Mouse (Mus musculus) small intestine, adult 2 months (tissue): ENCODE data around the gene Lrba. TPM values are rescaled to one million over a fixed set of nuclear protein-coding genes. Genes with fewer than 3 reads are reported as not detected.

Experiments
- H3K27ac ChIP-seq: fragments of 200-500 bp; 2 replicates; pipeline ENCODE4 v1.5.1; 2012; ENCODE audit warnings: low read depth, low read length, control low read depth, inconsistent platforms; ENCODE audit not compliant: insufficient read depth
- H3K27me3 ChIP-seq: fragments of 200-500 bp; 2 replicates; pipeline ENCODE4 v1.6.1; 2012; ENCODE audit warnings: mild to moderate bottlenecking, moderate library complexity, low read length, inconsistent platforms; ENCODE audit not compliant: control insufficient read depth, insufficient read depth
- H3K36me3 ChIP-seq: fragments of 200-500 bp; 2 replicates; pipeline ENCODE4 v1.6.1; 2012; ENCODE audit warnings: mild to moderate bottlenecking, low read length, control low read depth, inconsistent platforms; ENCODE audit not compliant: control insufficient read depth, insufficient read depth
- H3K4me1 ChIP-seq: fragments of 200-500 bp; 2 replicates; pipeline ENCODE4 v1.6.1; 2012; ENCODE audit warnings: low read length, inconsistent platforms, mixed read lengths; ENCODE audit not compliant: control insufficient read depth, insufficient read depth, insufficient read length
- H3K4me3 ChIP-seq: fragments of 200-500 bp; 2 replicates; pipeline ENCODE4 v1.5.1; 2012; ENCODE audit warnings: low read depth, mild to moderate bottlenecking, control low read depth, inconsistent platforms, low read length, moderate library complexity
- CTCF ChIP-seq: fragments of 200-500 bp; IDR thresholded peaks from 2 replicates; pipeline ENCODE4 v1.5.1; 2012; ENCODE audit warnings: low read depth, mild to moderate bottlenecking, control low read depth, inconsistent platforms, low read length, moderate library complexity, mixed read lengths; ENCODE audit not compliant: insufficient replicate concordance, insufficient read length; ENCODE audit errors: extremely low read depth
- POLR2A ChIP-seq: fragments of 200-500 bp; IDR thresholded peaks from 2 replicates; pipeline ENCODE4 v1.6.1; 2012; ENCODE audit warnings: low read depth, mild to moderate bottlenecking, control low read depth, inconsistent platforms, low read length, moderate library complexity
- WGBS: fragments of 180-500 bp; shearing (Covaris S2); methylation state at CpG from one replicate; pipeline ENCODE4 v1.1.7; 2018; 5-methylcytosine and 5-hydroxymethylcytosine counted together
- polyA plus RNA-seq: library from polyadenylated mRNA; depleted of rRNA; stranded (reverse); fragments of >200 nt; gene quantifications from 2 replicates; pipeline ENCODE4 v1.2.3, GENCODE M21; 2012

Lrba gene
- polyA plus RNA-seq, 1 experiment = 41.1 TPM

GRCm38 (mm10) chr3:86546471-86547250, 322.2 kb downstream of the Lrba start:
- 62% methylated on average over 45 of the region's 45 CpGs for WGBS
- Histone ChIP-seq H3K4me1 (no peaks in the 10 kb centered on the region), H3K36me3 (peaks cover 3% of the 10 kb centered on the region; the same call in 1 of the 2 replicates), H3K27me3 (no peaks in the 10 kb centered on the region), H3K4me3 (peak overlapping the region; percentile 68), H3K27ac (peak overlapping the region; percentile 50)
- no peak for TF ChIP-seq CTCF
- TF ChIP-seq POLR2A = no peak

DNA sequence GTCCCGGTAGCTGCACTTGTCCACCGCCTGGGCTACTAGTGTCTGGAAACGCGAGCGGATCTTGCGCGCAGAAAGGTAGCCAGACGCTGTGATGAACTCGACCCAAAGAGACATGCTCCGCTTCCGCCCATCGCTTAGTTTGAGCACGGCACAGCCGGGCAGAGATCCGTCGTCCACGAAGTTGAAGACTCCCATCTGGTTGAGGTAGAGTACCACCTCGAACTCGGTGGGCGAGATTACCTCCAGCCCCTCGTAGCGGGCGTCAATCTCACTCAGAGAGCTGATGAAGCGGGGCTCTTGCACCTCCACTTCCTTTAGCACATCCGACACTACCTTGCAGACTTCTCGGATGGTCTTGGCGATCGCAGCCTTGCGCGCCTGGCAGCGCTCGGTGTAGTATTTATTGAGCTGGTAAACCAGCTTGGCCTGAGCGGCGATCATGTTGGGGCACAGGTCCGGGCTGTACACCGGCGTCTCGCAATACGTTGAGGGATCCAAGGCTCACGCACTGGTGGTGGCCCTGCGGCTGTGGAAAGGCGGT, 322.8 kb downstream of the Lrba start:
- Histone ChIP-seq H3K27me3 (no peaks in the 10 kb centered on the region), H3K36me3 (peaks cover 3% of the 10 kb centered on the region; the same call in 1 of the 2 replicates), H3K27ac (peak overlapping the region; percentile 50), H3K4me3 (peak overlapping the region; percentile 68), H3K4me1 (no peaks in the 10 kb centered on the region)
- no peak for TF ChIP-seq POLR2A
- no peak for TF ChIP-seq CTCF
- WGBS = 68% methylated on average over 42 of the region's 42 CpGs

DNA sequence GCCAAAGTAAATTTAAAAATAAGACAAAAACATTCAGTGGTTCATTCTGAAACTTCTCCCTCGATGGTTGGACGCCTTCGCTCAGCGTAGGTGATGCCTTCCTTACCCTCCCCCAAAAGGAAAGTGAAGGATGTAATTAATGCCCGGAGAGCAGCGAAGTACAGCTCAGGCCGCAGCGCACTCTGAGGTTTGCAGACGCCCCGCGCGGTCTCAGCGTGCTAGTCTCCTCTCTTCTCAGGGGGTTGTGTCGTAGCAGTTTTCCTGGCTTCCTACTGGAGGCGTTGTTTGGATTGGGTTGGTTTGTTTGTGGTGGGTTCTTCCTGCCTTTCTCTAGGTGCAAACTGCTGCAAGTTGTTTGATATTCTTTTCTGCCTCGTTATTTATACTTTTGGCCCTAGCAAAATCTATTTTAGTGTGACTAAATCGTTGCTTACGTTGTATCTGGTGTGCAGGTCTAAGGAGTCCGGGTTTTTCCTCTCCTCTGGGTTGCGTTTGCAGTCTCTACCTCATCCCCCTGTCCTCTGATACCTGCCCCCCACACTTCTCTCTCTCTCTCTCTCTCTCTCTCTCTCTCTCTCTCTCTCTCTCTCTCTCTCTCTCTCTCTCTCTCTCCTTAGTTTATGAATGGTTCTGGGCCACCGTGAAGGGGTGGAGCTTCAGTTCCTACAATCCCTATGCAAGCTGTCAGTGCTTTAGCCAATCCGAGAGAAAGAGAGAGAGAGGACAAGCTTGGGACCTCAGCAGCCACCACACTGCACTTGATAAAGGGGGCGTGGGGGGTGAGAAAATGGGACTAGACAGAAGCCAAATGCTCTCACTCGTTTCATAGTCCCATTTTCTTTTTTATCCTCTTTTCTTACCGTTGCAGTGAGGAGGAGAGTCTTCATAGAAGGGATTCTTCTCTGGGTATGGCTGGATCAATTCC, 323.9 kb downstream of the Lrba start, which contains the start of gene Mab21l2:
Mab21l2 (minus strand) TSS at position 539 of the 925 bp plus-strand sequence.
- 67% methylated on average over 25 of the region's 25 CpGs for WGBS
- TF ChIP-seq CTCF = no peak
- TF ChIP-seq POLR2A = peak; percentile 28; the same call in 1 of the 2 replicates
- Histone ChIP-seq H3K27ac (peak within 1 kb of the TSS; percentile 75), H3K4me1 (no peaks in the 10 kb centered on the region), H3K4me3 (peak within 1 kb of the TSS; percentile 68), H3K27me3 (no peaks in the 10 kb centered on the region), H3K36me3 (peaks cover 3% of the 10 kb centered on the region; the same call in 1 of the 2 replicates)

DNA sequence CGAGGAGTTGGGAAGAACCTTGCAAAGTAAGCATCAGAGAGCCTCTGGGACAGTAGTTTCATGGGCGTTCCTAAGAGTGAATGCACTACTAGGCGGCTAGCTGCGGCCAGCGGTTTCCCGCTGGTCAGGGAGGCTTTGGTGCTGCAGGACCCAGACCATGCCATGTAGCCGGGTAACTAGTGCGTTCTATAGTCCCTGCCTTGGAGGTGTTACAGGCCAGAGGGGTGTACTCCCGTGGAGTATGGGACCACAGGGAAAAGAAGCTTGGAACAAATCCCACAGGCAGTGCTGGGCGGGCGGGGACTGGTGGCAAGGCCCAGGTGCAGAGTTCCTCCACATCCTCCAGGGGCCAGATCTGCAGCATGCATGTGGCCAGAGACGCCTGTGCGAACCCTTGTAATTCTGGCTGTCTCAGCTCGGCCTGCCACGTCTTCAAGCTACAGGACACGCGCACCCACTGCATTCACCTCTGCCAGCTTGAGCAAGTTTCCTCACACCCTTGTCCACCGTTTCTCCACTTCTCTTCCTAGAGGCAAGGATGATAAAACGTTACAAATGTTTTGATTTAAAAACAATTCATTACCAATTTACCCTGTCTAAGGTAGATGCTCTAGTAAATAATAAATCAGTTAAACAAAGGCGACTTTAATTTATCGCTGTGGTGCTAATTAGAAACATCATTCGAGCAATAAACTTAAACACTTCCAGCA, 326.0 kb downstream of the Lrba start:
- Histone ChIP-seq H3K4me1 (no peaks in the 10 kb centered on the region), H3K4me3 (peak overlapping the region; percentile 53), H3K27me3 (no peaks in the 10 kb centered on the region), H3K36me3 (peaks cover 3% of the 10 kb centered on the region; the same call in 1 of the 2 replicates), H3K27ac (peak overlapping the region; percentile 91)
- 70% methylated on average over 22 of the region's 22 CpGs for WGBS
- no peak for TF ChIP-seq POLR2A
- TF ChIP-seq CTCF = no peak

DNA sequence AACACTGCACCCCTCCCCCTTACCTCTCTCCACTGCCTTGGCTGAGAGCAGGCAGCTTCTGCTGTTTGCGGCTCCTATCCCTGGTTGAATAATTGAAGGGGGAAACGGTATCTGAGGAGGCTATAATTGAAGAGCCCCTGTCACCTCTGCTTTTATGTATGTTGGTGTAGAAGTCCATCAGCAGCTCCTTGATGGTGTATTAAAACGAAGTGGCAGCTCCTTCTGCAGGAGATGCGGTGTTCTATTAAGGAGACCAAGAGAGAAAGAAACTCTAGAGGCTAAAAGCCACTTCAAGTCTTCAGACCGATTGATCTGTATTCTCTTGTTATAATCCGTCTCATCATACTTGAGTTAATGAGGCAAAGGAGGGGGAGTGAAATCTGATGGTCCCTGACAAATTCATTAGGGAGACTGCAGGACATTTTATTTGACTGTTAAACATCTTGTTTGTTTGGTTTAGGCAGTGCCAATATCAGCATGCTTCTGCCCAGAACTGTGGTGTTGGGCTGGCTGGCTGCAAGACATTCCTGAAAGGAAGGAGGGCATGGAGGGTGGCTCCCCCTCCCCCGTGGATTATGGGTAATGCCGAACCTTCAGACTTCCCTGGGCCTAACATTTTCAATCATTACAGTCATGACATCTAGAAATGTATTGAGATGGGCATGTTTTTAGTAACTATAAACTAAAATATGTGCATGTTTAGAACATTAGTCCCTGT, 326.7 kb downstream of the Lrba start:
- H3K27ac ChIP-seq = peak overlapping the region; percentile 91
- H3K36me3 ChIP-seq = peaks cover 3% of the 10 kb centered on the region; the same call in 1 of the 2 replicates
- TF ChIP-seq CTCF (no peak), POLR2A (no peak)
- no peaks in the 10 kb centered on the region for H3K27me3 ChIP-seq
- no peaks in the 10 kb centered on the region for H3K4me1 ChIP-seq
- H3K4me3 ChIP-seq = no peak overlapping the region
- WGBS = 76% methylated on average over 8 of the region's 8 CpGs

DNA sequence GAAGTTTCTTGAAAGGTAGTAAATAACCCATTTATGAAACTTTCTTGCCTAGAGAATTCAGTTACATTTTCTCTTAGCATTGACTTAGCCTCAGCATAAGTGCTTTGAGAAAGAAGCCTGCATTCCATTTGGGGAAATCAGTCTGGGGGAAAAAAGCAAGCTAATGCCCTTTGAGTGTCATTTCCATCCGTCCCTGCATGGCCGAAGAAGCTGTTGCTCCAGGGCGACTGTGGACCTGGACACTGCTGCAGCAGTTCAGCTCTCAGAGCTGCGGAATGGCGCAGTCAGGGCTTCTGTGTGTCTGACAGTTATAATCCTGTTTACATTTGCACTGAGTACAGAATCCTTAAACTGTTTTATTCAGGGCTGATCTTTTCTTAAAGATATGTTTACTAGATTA, 327.7 kb downstream of the Lrba start:
- H3K4me1 ChIP-seq = no peaks in the 10 kb centered on the region; the same call in 1 of the 2 replicates
- no peaks in the 10 kb centered on the region for H3K36me3 ChIP-seq
- no peak for TF ChIP-seq POLR2A
- TF ChIP-seq CTCF = no peak
- H3K4me3 ChIP-seq = no peak overlapping the region
- H3K27ac ChIP-seq = peak overlapping the region; percentile 79
- H3K27me3 ChIP-seq = no peaks in the 10 kb centered on the region
- WGBS = 85% methylated on average over 5 of the region's 5 CpGs
